Mouse (Mus musculus) forebrain, embryonic 16.5 days (tissue): ENCODE measurements at regions not wholly inside any gene's neighbourhood (a gene's known extent, or its start where the extent isn't known, plus 50 kb on each side); places are given as distances from the start of the nearest gene placed in this dataset.
"Not testable (repeated sequence)": the region's sequence is repeated elsewhere in the genome, so short reads cannot be mapped to it uniquely, and the experiment has no call there.

Experiments used
- ATAC-seq: fragments of 200-750 bp; cut with Nextera tagmentation; 2 replicates; pipeline ENCODE4 v1.8.0; 2017; ENCODE audit warnings: mild to moderate bottlenecking, moderate library complexity
- H3K27ac ChIP-seq: fragments of 300-500 bp; sonication (generic); 2 replicates; pipeline ENCODE4 v1.5.1; 2014; ENCODE audit warnings: low read length, control low read depth
- H3K27me3 ChIP-seq: fragments of 300-500 bp; sonication (generic); replicated peaks from 2 replicates; pipeline ENCODE4 v1.6.1; 2014; ENCODE audit warnings: low read length; ENCODE audit not compliant: control insufficient read depth, insufficient read depth
- H3K36me3 ChIP-seq: fragments of 300-500 bp; sonication (generic); 2 replicates; pipeline ENCODE4 v1.6.1; 2014; ENCODE audit not compliant: control insufficient read depth, insufficient read depth
- H3K4me1 ChIP-seq: fragments of 300-500 bp; sonication (generic); replicated peaks from 2 replicates; pipeline ENCODE4 v1.6.1; 2014; ENCODE audit warnings: low read length; ENCODE audit not compliant: control insufficient read depth, insufficient read depth
- H3K4me2 ChIP-seq: fragments of 300-500 bp; sonication (generic); 2 replicates; pipeline ENCODE4 v1.6.1; 2014; ENCODE audit warnings: mild to moderate bottlenecking, low read length, control low read depth
- H3K4me3 ChIP-seq: fragments of 300-500 bp; sonication (generic); replicated peaks from 2 replicates; pipeline ENCODE4 v1.5.1; 2014; ENCODE audit warnings: mild to moderate bottlenecking, low read length, control low read depth
- H3K9ac ChIP-seq: fragments of 300-500 bp; sonication (generic); replicated peaks from 2 replicates; pipeline ENCODE4 v1.6.1; 2014; ENCODE audit warnings: low read depth, low read length, control low read depth
- H3K9me3 ChIP-seq: fragments of 300-500 bp; sonication (generic); 2 replicates; pipeline ENCODE4 v1.6.1; 2016; ENCODE audit warnings: low read length; ENCODE audit not compliant: control insufficient read depth
- WGBS: fragments of 180-500 bp; shearing (Covaris S2); extraction: QIAGEN DNeasy Blood & Tissue Kit; methylation state at CpG from one replicate; pipeline ENCODE4 v1.1.7; 2014; 5-methylcytosine and 5-hydroxymethylcytosine counted together

GRCm38 (mm10) chr13:102025138-102025537, 257.1 kb upstream of the Pik3r1 start:
- no peaks in the 10 kb centered on the region for H3K27me3 ChIP-seq
- ATAC-seq, result no peak
- no peak overlapping the region for H3K4me2 ChIP-seq

GRCm38 (mm10) chr13:102025547-102025946, 257.5 kb upstream of the Pik3r1 start:
- H3K9ac ChIP-seq, H3K36me3 ChIP-seq, H3K27ac ChIP-seq, H3K9me3 ChIP-seq, H3K4me2 ChIP-seq, H3K4me1 ChIP-seq, H3K27me3 ChIP-seq, H3K4me3 ChIP-seq, ATAC-seq: not testable (repeated sequence)
- 87% methylated on average over 2 of the region's 2 CpGs for WGBS

More at GRCm38 (mm10) chr13:102025138-102025537, 257.1 kb upstream of the Pik3r1 start:
- H3K9ac ChIP-seq, result no peak overlapping the region
- no peak overlapping the region for H3K4me3 ChIP-seq
- no peaks in the 10 kb centered on the region for H3K4me1 ChIP-seq
- no peak overlapping the region for H3K27ac ChIP-seq
- H3K36me3 ChIP-seq, result no peaks in the 10 kb centered on the region
- no peaks in the 10 kb centered on the region for H3K9me3 ChIP-seq
- WGBS, result 65% methylated on average over 3 of the region's 3 CpGs

GRCm38 (mm10) chr13:102031416-102031815, 263.4 kb upstream of the Pik3r1 start:
- Histone ChIP-seq H3K9me3 (no peaks in the 10 kb centered on the region), H3K4me2 (no peak overlapping the region), H3K36me3 (no peaks in the 10 kb centered on the region), H3K27ac (no peak overlapping the region), H3K27me3 (no peaks in the 10 kb centered on the region), H3K9ac (no peak overlapping the region), H3K4me3 (no peak overlapping the region), H3K4me1 (no peaks in the 10 kb centered on the region)
- no peak for ATAC-seq
- WGBS, result 88% methylated on average over 4 of the region's 4 CpGs

- no peaks in the 10 kb centered on the region for H3K4me1 ChIP-seq
- H3K27me3 ChIP-seq, result no peaks in the 10 kb centered on the region
- H3K27ac ChIP-seq, result no peak overlapping the region
- H3K36me3 ChIP-seq, result no peaks in the 10 kb centered on the region
- no peaks in the 10 kb centered on the region for H3K9me3 ChIP-seq
- H3K4me3 ChIP-seq, result no peak overlapping the region
- no peak for ATAC-seq
- WGBS, result 41% methylated on average over 4 of the region's 4 CpGs
- H3K4me2 ChIP-seq, result no peak overlapping the region
- no peak overlapping the region for H3K9ac ChIP-seq
These were observed 266.5 kb upstream of the Pik3r1 start for GRCm38 (mm10) chr13:102034484-102034883.

GRCm38 (mm10) chr13:102036001-102036400, 268.0 kb upstream of the Pik3r1 start:
- Histone ChIP-seq H3K27me3 (no peaks in the 10 kb centered on the region), H3K36me3 (no peaks in the 10 kb centered on the region), H3K27ac (no peak overlapping the region), H3K4me2 (no peak overlapping the region), H3K9ac (no peak overlapping the region), H3K4me1 (no peaks in the 10 kb centered on the region), H3K4me3 (no peak overlapping the region), H3K9me3 (no peaks in the 10 kb centered on the region)
- WGBS, result 75% methylated on average over 5 of the region's 5 CpGs
- no peak for ATAC-seq

GRCm38 (mm10) chr13:102036819-102037624, 269.0 kb upstream of the Pik3r1 start:
- no peaks in the 10 kb centered on the region for H3K9me3 ChIP-seq
- no peak overlapping the region for H3K4me2 ChIP-seq
- H3K4me1 ChIP-seq, result no peaks in the 10 kb centered on the region
- no peaks in the 10 kb centered on the region for H3K27me3 ChIP-seq
- no peak overlapping the region for H3K4me3 ChIP-seq
- no peak overlapping the region for H3K27ac ChIP-seq
- no peak overlapping the region for H3K9ac ChIP-seq
- WGBS, result 81% methylated on average over 7 of the region's 7 CpGs
- ATAC-seq, result no peak
- no peaks in the 10 kb centered on the region for H3K36me3 ChIP-seq

DNA sequence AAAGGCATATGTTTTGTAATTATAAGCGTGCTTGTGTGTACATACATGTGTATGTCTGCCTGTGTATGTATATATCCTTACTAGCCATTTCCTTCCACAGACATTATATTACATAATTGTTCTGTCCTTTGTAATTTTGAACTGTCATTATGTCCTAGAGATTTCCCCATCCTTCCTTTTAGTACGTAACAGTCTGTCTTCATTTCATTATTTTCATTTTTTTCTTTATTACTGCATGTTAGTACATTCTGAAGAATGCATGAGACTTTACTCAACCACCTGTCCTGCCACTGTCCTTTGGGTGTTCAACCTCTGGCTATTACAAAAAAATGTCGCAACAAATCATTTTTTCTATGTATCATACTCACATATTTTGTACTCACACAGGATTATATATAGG, 292.2 kb upstream of the Pik3r1 start:
- H3K4me3 ChIP-seq, result no peak overlapping the region
- 0 out of 2 replicates have a peak, but pooled peaks cover 2% of the 10 kb centered on the region for H3K9me3 ChIP-seq
- no peak overlapping the region for H3K27ac ChIP-seq
- H3K36me3 ChIP-seq, result no peaks in the 10 kb centered on the region
- WGBS, result 95% methylated on average over 3 of the region's 3 CpGs
- no peak overlapping the region for H3K9ac ChIP-seq
- no peak overlapping the region for H3K4me2 ChIP-seq
- H3K27me3 ChIP-seq, result no peaks in the 10 kb centered on the region
- H3K4me1 ChIP-seq, result no peaks in the 10 kb centered on the region
- ATAC-seq, result no peak

DNA sequence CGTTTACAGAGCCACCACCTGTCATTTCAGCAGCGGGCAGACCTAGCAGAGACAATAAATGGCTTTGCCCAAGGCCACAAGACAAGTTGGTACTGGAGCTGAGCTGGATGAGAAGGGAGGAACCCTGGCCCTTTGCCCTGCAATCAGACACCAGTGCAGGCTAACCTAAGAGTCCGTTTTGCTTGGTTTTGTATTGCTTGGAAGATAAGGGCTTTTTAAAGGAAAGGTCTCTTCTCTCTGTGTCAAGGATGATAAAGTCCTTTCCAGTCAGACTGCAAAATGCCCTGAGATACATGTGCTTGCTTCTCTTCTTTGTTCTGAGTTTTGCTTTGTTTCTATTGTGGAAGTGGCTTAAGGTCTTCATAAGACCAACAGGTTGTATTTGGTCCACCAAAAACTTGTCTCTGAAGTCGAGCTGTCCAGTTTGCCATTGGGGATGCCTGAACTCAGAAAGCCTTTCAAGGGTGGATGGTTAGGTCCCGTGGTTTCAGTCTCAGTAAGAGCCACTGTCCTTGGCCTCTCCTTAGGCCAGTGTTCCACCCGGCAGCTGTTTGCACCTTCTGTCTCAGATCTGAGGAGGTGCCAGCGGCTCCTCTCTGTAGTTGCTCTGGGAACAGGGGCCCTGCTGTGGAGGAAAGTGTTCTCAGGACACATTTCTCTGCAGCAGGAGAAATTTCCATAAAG, 296.7 kb upstream of the Pik3r1 start:
- Histone ChIP-seq H3K4me2 (no peak overlapping the region), H3K4me1 (no peaks in the 10 kb centered on the region), H3K36me3 (no peaks in the 10 kb centered on the region), H3K4me3 (no peak overlapping the region), H3K9me3 (0 out of 2 replicates have a peak, but pooled peaks cover 2% of the 10 kb centered on the region), H3K27me3 (no peaks in the 10 kb centered on the region), H3K27ac (no peak overlapping the region), H3K9ac (no peak overlapping the region)
- ATAC-seq, result no peak
- 66% methylated on average over 7 of the region's 7 CpGs for WGBS

DNA sequence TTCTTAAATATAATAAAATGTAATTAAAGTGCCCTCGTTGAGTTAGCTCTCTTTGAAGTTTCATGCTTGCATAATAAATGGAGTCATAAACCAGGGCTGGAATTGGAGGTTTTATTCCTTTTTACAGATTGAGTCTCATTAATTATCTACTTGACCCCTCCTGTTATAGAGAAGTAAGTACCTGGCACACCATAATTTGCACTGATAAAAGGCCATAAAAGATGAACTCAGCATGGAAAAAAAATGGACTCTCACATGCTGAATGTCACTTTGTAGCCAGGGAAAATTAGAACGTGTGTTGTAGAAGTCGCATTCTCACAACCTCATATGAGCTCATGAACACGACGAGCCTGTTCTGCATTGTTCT, 297.2 kb upstream of the Pik3r1 start:
- Histone ChIP-seq H3K9ac (no peak overlapping the region), H3K4me1 (no peaks in the 10 kb centered on the region), H3K4me3 (no peak overlapping the region), H3K27me3 (no peaks in the 10 kb centered on the region), H3K36me3 (no peaks in the 10 kb centered on the region), H3K27ac (no peak overlapping the region), H3K4me2 (no peak overlapping the region), H3K9me3 (0 out of 2 replicates have a peak, but pooled peaks cover 2% of the 10 kb centered on the region)
- no peak for ATAC-seq
- 72% methylated on average over 5 of the region's 5 CpGs for WGBS
